Mouse (Mus musculus): ENCODE results near the gene Ggt1.
A peak's percentile ranks its signal among the peaks of the same experiment; 100 is the strongest.
"Not testable (repeated sequence)": the region's sequence is repeated elsewhere in the genome, so short reads cannot be mapped to it uniquely, and the experiment has no call there.

The Ggt1 gene

DNA sequence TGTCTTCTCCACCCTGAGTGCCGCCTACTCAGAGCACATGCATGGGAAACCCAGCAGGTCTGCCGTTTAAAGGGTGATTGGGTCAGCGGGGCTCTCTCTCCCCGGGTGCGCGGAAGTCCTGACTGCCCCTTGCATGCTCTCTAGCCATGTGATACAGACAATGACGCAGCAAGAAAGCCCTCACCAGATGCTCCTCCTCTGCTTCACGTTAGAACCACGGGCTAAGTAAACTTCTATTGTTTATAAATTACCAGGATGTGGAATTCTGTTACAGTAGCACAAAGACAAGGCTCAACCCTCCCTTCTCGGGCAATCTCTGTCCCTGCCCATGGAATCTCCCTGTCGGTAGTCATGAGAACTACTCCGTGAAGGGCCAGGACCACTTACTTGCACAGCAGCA lies 10.2 kb upstream of the Ggt1 start:
- DNase-seq: no peak

DNA sequence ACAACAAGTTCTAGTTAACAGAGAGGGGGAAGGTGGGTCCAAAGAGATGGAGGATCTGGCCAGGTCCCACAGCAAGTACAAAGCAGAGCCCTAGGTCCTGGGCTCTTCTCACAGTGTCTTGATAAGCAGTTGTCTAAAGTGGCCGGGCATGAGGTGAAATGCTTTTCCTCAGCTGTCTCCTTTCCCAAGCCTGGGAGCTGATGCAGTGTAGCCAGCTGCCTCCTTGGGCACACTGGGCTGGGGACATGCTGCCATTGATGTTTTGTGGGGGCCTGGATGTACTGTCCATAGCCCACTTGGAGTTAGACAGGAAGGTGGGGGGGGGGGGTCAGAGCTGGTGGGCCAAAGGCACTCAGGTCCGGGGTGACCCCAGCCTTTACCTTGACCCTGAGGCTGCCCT lies 9.3 kb upstream of the Ggt1 start:
- no peak for DNase-seq

DNA sequence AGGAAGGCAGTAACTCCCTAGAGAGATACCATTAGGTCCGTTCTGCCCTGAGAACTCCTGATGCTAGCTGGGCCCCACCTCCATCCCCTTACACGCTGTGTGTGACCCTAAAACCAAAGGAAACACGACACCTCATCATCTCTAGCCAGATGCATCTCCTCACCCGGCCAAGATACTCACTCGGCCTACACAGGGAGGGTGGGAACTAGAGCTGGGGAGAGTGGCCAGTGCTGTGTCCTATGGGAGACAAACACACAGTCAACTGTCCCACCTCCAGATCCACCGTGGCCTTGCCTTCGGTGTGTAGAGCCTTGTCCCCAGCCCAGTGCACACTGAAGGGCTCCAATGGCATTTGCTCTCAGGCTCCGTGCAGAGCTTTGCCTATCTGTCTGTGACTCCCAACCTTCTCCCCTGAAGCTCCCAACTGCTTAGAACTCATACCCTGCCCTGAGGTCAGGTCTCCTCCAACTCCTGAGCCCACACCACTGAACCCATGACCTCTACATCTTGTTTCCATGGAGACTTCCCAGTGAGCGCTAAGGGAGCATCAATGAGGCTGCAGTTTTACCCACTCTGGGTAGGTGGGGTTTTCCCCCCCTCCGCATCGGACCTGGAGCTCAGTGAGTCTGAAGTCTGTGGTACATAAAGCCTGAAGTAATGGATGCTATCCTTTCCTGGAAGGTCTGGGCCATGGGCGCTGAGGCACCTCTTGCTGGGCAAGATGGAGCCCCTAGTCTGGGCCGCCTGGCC lies 8.5 kb upstream of the Ggt1 start:
- DNase-seq: no peak

DNA sequence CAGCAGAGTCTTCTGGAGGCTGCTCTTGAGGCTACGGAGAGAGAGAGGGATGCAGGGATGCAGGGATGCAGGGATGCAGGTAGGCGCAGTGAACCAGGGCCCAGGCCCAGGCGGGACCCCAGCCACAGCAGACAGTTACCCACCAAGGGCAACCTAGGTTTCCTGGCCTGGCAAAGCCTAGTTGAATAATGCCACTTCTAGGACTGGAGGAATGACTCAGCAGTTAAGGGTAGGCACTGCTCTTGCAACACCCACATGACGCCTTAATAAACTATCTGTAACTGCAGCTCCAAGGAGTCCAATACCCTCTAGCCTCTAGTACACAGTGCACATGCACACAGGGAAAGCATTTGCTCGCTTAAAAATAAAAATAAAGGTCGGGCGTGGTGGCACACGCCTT lies 7.3 kb upstream of the Ggt1 start:
- no peak for DNase-seq

DNA sequence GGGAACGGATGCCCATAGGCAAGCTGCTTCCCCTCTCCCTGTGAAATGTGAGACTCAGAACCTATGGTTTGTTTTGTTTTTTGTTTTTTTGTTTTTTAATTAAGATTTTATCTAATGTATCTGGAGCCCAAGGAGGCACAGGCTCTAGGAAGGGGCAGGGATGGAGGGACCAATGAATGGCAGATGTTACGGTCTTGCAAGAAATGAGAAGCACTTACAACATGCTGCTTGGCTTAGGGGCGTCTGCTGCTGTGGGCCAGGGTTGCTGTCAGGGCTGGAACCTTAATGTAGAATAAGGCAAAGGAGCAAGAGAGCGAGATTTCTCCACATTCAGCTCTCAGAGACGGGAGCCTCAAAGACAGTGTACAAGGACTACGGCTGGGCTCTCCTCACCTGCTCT lies 5.8 kb upstream of the Ggt1 start:
- DNase-seq: no peak

DNA sequence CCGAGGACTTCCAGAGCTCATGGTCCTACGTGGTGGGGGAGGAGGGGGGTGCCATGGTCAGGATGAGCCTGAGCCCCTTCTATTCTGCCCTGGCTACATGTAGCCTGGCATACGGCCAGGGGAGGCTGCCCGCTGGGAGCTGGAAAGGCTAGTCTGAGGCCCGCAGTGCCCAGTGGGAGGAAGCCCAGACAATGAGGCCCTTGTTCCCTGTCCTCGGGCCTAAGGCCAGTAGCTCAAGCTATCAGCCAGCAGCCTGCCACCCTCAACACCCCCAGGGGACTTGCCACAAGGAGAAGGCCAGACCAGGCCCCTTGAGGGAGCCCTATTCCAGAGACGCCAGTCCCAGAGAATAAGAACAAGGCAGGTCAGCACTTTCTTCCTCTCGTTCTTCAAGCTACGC lies 5.4 kb upstream of the Ggt1 start:
- peak; percentile 73 for DNase-seq

DNA sequence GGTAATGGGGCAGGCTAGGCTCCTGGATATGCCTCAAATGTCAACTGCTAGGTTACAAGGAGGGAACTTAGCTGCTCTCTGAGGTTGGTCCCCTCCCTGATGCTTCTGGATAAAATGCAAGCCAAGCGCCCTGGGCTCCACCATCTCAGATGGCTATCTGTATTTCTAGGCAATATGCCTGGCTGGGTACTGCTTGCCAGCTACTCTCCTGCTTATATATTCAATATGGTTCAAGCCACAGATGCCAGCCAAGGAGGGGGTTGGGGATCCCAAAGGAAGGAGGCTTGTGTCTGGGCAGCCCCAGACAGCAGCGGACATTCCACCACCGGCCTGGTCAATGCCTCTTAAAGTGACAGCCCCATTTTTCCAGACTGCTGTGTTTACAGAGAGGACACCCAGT lies 2.9 kb upstream of the Ggt1 start:
- DNase-seq: peak; percentile 88

DNA sequence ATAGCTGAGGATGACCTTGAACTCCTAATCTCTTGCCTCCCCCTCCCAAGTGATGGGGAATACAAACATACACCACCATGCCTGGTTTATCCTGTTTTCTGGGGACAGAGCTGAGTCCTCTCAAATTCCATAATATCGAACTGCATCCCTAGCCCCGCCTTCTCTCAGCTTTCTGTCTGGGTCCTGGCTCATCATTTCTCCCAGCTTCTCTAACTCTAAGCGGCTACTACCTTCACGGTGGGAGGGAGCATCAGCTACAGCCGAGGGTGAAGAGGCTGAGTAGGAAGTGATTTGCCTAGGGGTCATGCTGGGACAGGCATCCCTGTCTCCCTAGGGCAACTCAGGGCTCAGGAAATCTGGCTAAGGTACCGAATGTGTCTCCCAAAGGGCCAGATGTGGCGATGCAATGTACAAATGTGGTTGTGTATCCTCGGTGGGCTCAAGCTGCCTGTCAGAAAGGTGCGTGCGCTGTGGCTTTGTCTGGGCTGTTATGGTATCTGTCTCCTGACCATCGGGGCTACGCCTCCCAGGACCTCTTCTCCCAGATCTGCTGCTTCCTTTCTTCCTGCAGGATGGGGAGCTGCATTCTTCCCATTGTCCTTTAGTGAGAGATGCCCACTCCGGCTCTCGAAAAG lies 2.2 kb upstream of the Ggt1 start:
- peak; percentile 48 for DNase-seq

DNA sequence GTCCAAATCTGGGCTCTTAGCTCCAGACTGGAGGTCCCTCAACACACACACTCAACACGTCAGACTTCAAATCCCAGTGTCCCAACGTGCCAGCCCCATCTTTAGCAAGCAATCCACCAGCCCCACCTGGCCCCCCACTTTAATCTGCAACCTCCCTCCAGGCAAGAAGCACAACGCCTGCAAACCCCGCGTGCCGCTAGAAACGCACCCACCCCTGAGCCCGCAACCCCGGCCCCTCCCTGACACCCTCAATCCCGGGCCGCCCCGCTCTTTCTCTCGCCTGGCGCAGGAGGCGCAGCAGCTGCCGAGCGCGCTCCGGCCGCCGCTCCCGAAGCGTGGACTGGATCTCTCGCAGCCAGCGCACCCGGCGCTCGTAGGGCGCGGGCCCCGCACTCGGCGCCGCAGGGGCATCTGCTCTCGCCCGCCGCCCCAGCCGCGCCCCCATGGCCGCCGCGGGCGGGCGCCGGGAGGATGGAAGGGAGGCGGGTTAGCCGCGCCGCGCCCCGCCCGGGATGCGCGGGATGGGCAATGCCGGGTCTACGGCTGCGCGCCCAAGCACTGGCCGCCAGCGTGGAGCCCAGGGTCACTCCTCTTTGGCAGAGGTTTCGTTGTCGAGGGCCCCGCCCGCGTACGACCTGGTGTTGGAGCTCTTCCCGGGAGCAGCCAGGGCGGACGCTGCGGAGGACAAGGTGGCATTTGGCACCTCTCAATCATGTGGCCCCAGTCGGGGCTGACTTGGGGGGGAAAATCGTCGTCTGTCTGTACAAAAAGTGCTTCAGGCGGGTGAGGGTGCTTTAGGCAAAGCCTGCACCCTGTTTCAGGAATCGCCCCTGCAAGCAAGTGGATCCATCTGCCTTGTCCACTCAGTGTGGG lies 1.5 kb upstream of the Ggt1 start, which contains the start of gene Lrrc75b:
Gene Lrrc75b (minus strand): TSS at position 655 of the 873 bp plus-strand sequence.
- peak; percentile 87 for DNase-seq

DNA sequence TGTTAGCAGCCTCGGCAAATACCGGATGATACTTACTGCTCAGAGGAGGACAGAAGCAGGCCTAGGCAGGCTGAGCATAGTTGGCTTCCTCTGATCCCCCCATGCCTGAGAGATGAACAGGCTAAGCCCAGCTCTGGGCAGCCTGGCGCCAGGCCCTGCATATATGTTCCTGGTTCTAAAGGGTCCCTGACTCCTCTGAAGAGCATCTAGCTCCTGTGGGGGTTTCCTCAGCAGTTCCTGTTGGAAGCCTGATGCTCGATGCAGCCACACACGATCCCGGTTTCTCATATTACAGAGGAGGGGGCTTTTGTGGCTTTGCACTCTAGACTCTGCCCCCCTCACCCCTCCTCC lies 880 bp upstream of the Ggt1 start:
- no peak for DNase-seq

DNA sequence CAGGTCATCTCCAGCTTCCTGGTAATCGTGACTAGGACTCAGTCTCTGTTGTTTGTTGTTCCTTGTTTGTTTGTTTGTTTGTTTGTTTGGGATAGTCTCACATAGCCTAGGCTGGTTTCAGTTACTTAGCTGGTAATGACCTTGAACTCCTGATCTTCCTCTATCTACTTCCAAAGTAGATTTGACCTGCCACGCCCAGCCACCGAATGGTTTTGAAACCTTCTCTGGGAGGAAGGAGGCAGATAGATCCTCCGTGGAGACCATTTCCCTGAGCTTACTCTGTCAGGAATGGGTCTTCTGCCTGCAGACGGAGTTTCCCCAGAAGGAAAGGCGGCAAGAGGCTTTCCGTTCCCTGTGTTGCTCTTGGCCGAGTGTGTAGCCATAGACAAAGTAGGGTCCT lies 1.2 kb downstream of the Ggt1 start:
- no peak for DNase-seq

DNA sequence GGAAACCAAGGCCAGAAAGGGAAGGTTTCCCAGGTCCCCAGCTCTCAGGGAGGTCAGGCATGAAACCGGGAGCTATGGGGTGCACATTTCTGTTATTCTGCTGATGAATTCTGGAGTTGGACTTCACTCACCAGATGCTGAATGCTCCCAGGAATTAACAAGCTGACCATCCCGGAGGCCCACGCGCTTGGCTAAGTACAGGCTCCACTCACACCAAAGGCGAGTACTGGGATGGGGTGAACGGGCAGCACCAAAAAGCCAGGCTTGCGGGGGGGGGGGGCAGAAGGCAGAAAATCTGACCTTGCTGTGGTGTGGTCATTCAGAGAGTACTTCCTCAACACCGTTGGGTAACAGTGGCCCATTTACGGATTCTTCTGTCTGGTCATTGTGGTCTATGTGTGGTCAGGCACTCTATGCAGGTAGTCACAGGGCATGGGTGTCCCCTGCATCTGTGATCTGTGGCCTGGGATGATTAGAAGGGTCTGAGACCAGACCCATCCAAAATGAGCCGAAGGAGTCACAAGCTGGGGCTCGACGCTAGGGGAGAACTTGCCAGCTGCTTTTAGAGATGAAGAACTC lies 3.4 kb downstream of the Ggt1 start:
- no peak for DNase-seq

DNA sequence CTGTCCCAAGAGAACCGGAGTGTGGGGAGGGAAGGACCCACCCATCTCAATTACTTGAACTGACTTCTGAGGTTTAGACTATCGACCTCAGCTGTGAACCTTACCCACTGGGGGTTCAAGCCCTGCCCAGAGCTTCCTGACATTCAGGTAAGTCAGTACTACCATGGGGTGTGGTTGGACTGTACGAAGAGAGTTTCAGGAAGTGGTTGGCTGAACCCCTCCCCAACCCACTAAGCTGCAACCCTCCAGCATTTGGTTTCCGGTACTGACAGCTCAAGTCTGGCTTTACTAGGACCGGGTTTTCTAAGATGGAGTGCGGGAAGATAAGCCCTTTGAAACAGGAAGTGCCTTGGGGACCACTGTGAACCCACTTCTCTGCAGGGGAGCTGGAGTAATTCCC lies 4.0 kb downstream of the Ggt1 start:
- no peak for DNase-seq

DNA sequence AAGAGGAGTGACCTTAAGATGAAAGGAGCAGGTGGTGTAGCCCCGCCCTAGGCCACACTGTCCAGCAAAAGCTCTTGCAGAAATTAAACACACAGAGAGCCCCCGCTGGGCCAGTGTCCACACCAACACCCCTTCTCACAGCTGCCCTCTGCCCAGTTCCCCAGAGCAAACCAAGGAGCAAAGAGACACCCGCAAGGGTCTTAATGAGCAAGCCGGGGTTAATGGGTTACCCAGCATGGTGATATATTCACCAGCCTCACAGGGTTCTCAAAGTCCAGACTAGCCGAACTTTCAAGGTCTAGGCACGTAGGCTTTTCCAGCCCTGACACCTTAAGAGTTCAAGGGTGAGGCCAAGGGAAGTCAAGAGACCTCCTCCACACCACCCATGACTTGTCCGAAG lies 4.5 kb downstream of the Ggt1 start:
- no peak for DNase-seq

DNA sequence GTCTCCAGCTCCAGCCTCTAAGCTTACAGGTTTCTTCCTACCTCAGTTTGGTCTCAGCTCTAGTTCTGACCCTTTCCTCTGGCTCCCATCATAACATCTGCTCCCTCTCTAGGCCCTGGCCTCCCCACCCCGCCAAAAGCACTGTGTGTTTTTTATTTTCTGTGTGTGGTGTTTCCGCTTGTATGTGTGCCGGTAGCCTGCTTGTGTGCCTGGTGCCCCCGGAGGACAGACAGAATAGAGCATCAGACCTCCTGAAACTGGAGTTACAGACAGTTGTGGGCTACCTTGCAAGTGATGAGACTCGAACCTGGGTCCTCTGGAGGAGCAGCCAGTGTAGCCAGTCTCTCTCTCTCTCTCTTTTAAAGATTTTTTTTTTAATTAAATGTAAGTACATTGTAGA lies 4.9 kb downstream of the Ggt1 start:
- DNase-seq: no peak

DNA sequence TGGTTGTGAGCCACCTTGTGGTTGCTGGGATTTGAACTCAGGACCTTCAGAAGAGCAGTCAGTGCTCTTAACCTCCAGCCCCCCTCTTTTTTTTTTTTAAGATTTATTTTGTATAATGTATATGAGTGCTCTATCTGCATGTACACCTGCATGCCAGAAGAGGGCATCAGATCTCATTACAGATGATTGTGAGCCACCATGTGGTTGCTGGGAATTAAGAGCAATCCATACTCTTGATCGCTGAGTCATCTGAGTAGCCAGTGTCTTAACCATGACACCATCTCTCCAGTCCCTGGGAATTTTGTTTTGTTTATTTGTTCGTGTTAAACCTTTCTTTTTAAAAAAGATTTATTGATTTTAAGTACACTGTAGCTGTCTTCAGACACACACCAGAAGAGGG lies 5.4 kb downstream of the Ggt1 start:
- DNase-seq: not testable (repeated sequence)

DNA sequence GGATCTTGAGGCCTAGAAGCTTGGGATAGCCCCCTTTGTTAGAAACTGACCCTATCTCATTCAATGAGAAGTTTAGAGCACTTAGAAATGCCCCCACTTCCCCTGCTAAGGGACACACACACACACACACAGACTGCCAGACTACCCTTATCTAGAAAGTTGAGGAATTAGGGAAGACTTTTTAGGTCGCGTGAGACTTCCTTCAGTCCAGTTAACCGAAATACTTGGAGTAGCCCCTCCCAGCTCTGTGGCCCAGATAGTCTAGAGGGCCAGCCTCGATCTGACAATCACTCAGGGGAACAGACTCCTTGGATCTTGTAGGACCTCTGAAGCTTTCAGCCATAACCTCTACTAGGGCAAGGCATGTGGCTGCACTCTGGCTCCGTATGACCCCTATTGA lies 6.6 kb downstream of the Ggt1 start:
- no peak for DNase-seq

DNA sequence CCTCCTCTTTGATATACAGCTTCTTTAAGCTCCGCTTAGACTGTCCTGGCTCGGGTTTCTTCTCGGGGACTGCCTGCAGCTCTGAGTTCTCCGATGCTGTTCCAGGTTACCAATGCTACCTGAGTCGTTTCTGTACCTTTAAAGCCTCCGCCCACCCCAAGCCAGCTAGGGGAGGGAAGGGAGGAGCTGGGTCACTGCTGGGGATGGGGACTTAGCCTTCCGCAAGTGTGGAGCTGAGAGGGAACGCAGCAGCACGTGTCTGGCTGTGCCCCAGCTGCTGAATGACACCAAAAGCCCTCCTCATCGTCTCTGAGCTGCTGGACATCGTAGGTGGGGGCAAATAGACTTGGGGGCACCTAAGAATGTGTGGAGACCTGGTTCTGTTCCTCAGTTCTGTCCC lies 7.0 kb downstream of the Ggt1 start:
- DNase-seq: no peak

DNA sequence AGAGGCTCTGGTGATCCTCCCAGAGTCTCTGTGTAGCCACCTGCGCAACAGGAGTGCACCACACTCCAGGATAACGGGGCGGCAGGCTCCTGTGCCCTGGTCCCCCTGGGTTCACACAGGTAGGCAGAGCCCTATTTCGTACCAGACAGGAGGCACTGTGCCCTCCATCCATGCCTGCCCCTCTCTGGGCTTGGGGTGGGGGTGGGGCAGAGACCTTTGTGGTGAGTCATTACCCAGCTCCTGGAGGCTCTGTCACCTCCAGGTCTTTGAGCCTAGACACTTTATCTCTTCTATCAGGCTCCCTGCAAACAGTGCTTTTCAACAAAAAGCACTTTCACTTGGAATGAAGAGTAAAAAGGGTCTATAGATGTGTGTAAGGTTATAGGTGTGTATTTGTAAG lies 7.4 kb downstream of the Ggt1 start:
- no peak for DNase-seq

DNA sequence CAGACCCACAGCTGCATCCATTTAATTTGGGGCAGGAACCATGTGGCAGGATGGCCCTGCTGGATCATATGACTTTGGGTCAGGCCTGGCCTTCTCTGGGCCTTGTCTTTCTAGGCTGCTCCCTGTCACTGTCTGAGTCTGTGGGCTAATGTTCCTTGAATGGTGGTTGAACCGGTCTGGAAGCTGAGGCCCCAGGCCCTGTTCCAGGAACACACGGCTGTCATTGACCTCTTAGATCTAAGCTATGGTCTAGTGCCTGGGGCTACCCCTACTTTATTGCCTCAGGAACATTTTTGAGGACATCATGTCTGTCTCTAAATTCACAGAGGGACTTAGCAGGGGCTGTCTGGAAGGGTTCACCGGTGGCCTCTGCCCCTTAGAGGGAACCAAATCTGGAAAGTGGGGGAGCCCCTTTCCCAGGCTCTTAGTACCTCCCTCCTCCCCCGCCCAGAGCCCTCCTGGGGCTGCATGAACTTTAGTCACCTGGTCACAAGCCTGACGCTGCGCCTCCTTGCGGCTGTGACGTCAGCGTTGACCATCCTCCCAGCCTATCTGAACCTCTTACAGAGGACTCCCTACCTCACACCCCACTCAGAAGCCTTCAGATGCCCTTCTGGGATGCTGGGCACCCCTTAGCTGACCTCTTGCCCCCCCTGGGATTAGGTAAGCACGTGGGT lies 9.7 kb downstream of the Ggt1 start:
- no peak for DNase-seq

DNA sequence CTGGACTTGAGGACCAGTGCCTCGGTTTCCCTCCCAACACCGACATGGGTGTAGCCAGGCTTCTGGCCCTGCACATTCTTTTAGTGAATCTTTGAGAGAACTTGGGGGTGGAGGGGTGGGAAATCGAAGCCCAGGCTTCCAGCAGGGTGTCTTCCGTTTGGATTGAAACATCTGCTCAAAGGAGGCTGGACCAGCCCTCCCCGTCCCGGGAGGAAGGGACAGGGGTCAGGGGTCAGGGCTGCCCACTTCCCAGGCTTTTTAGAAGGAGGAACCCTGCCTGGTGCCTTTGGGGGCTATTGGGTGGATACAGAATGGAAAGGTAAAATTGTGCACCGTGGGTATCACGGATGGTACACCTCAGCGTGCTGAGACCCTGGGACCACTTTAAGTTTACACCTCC lies 10.5 kb downstream of the Ggt1 start:
- DNase-seq: no peak

DNA sequence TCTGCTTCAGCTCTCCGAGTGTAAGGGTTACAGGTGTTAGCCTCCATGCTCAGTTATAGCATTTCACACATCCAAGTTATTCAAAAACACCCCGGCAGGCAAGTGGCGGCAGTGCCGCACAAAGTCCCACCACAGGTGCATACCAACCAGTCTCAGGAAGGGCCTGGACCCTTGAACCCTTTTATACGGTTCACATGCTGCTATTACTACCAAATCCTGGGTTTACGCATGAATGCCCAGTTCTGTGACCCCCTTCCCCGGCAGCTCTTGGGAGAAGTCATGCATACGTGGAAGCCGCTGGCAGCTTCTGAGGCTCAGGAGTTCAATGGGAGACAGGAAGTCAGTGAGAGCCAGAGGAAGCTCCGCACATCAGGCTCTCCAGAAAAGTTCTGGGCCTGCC lies 11.8 kb downstream of the Ggt1 start:
- DNase-seq: no peak

DNA sequence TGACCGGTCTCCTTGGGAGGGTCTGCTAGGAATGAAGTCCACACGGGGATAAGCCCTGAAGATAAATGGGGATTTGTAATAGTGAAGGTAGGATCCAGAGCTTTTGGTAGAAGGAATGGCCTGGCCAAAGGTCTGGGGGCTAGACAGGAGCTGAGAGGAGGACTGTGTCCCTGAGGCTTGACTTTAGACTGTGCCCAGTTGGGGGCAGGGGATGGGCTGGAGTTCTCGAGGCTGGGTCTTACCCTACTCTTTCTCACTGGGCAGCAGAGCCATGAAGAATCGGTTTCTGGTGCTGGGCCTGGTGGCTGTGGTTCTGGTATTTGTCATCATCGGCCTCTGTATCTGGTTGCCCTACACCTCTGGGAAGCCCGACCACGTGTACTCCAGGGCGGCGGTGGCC lies 12.6 kb downstream of the Ggt1 start:
- DNase-seq: no peak
